Mouse (Mus musculus): ENCODE measurements around the gene Gm43720.

DNA sequence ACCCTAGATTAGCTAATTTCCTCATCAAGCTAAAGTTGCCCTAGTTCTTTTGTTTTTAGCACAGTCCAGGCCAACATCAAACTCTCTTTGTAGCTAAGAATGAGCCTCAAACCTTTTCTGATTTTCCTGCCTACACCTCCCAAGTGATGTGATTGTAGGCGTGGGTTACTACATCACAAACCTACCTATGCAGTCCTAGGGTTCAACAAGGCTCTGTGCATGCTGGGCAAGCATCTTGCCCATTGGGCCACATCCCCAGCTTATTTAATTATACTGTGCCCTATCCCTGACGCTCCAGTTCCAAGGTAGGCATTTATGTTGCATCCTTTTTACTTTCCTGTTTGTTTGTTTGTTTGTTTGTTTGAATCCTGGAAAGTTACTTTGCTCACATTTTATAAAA lies 54.1 kb downstream of the Gm43720 start, which contains the start of gene Nxpe5:
- no peak for TF ChIP-seq CTCF (conservative IDR thresholded peaks at IDR 0.05; ENCODE audit: low read length)
- no peak for TF ChIP-seq NANOG (IDR thresholded peaks at IDR 0.05; ENCODE audit: borderline replicate concordance, low read length)
- TF ChIP-seq POU5F1 (IDR thresholded peaks at IDR 0.05; ENCODE audit: borderline replicate concordance, low read length), result no peak

All from E14TG2a.4 (cell line).